In the genomic region with DNA sequence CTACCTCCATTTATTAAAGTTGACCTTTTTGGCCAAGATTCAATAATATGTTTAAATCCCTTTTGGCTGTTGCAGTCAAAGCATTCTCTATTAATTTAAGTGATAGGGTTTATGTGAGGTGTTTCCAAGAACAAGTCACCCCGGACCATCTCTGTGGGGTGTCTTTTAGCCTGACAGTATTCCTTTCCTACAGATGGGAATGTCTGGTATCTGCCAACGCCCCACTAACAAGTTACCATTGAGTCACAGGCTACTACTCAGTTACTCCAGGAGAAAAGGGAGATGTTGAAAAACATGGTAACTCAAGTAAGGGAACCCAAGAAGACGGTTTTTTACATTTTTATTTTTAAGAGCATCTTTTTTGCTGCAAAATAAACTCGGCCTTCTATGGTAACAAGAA, we compare ENCODE assay signal across 9 mouse cellular contexts. TPM values are rescaled to one million over a fixed set of nuclear protein-coding genes. Genes with fewer than 3 reads are reported as not detected.
A peak's percentile ranks its signal among the peaks of the same experiment; 100 is the strongest.
DNase-seq lines count a peak whose midpoint lies in the region; ATAC-seq and TF ChIP-seq lines count a peak whose summit lies in the region.
"Had no signal": no experiment of that assay in that cellular context is flagged by ENCODE, and none has a peak within 500 bp of the region (broad histone marks: within the 10 kb centered on the region; RNA-seq: fewer than 3 reads in every experiment).

No protein-coding gene starts in this region.

- H3K79me2 ChIP-seq in myocyte (ENCODE audit: control insufficient read depth, insufficient read depth) = peaks cover 25% of the 10 kb centered on the region

- H3K9ac ChIP-seq in intestine, postnatal 0 days (ENCODE audit: low read depth, low read length) = peak overlapping the region; percentile 93

- H3ac ChIP-seq in myocyte (ENCODE audit: control insufficient read depth, insufficient read length) = peak overlapping the region; percentile 98

- peak overlapping the region; percentile 89 for H3K4me3 ChIP-seq in left cerebral cortex, adult 2 months
- peak overlapping the region; percentile 95 for H3K4me3 ChIP-seq in forebrain, embryonic 10.5 days
- peak overlapping the region; percentile 81 for H3K4me3 ChIP-seq in intestine, postnatal 0 days (ENCODE audit: low read depth, low read length)
- H3K4me3 ChIP-seq in myocyte = peak overlapping the region; percentile 94

- H3K4me2 ChIP-seq in intestine, postnatal 0 days (replicated peaks; ENCODE audit: low read depth) = peak overlapping the region; percentile 85
- peak overlapping the region; percentile 98 for H3K4me2 ChIP-seq in myocyte (ENCODE audit: low read depth)

- H3K27ac ChIP-seq in left cerebral cortex, adult 2 months = 0 out of 2 replicates have a peak overlapping the region, but pooled peaks have one; percentile 99
- peak overlapping the region; percentile 98 for H3K27ac ChIP-seq in forebrain, embryonic 10.5 days
- H3K27ac ChIP-seq in intestine, postnatal 0 days (ENCODE audit: low read depth, low read length) = peak overlapping the region; percentile 98; the same call in 1 of the 2 replicates

- TF ChIP-seq POLR2A in myocyte (IDR thresholded peaks at IDR 0.05; ENCODE audit: insufficient read length, low read depth) = no peak

- peaks cover 48% of the 10 kb centered on the region for H3K36me3 ChIP-seq in forebrain, embryonic 10.5 days (replicated peaks)
- H3K36me3 ChIP-seq in intestine, postnatal 0 days (ENCODE audit: control insufficient read depth, insufficient read depth) = peaks cover 13% of the 10 kb centered on the region
- H3K36me3 ChIP-seq in myocyte (ENCODE audit: control insufficient read depth, insufficient read depth) = peaks cover 4% of the 10 kb centered on the region

- WGBS in forebrain, embryonic 10.5 days = 58% methylated on average over 4 of the region's 4 CpGs
- WGBS in intestine, postnatal 0 days = 46% methylated on average over 4 of the region's 4 CpGs

- H3K9me3 ChIP-seq in forebrain, embryonic 10.5 days = no peaks in the 10 kb centered on the region
- no peaks in the 10 kb centered on the region for H3K9me3 ChIP-seq in intestine, postnatal 0 days (ENCODE audit: control insufficient read depth)

- no peaks in the 10 kb centered on the region for H3K27me3 ChIP-seq in forebrain, embryonic 10.5 days (ENCODE audit: poor library complexity, severe bottlenecking)
- H3K27me3 ChIP-seq in intestine, postnatal 0 days (replicated peaks; ENCODE audit: control insufficient read depth, insufficient read depth, low read length) = no peaks in the 10 kb centered on the region
- no peaks in the 10 kb centered on the region for H3K27me3 ChIP-seq in myocyte (ENCODE audit: control insufficient read depth, insufficient read depth, insufficient read length)

- H3K4me1 ChIP-seq in forebrain, embryonic 10.5 days = peaks cover 24% of the 10 kb centered on the region
- peaks cover 9% of the 10 kb centered on the region; the same call in 1 of the 2 replicates for H3K4me1 ChIP-seq in intestine, postnatal 0 days (replicated peaks; ENCODE audit: control insufficient read depth, insufficient read depth, low read length)

- intact Hi-C loops in left cerebral cortex, adult 2 months (cut with DNase I) = no loop called here
- intact Hi-C loops in left cerebral cortex, postnatal 10 days (cut with DNase I) = no loop called here

- ATAC-seq in intestine, postnatal 0 days = no peak

- TF ChIP-seq CTCF in left cerebral cortex, adult 2 months (IDR thresholded peaks at IDR 0.05) = no peak
- no peak for TF ChIP-seq CTCF in intestine, postnatal 0 days (IDR thresholded peaks at IDR 0.05; ENCODE audit: low read depth)

- DNase-seq in left cerebral cortex, adult 2 months (ENCODE audit: extremely low spot score in 1 of 2, low spot score in 2 of 2) = no peak
- no peak for DNase-seq in left cerebral cortex, postnatal 10 days (ENCODE audit: extremely low spot score in 1 of 2, low spot score in 2 of 2)
- DNase-seq in forebrain, embryonic 10.5 days (ENCODE audit: extremely low spot score, low spot score) = no peak
- DNase-seq in frontal cortex, postnatal 36 days (ENCODE audit: low spot score in 2 of 2) = no peak
- DNase-seq in cerebellum, postnatal 4 days (ENCODE audit: low spot score in 2 of 2) = no peak
- DNase-seq in left cerebral cortex, adult 11 months (ENCODE audit: low spot score) = no peak

TF ChIP-seq in myocyte, 11 proteins besides CTCF, POLR2A, EP300 and RAD21:
- TF ChIP-seq E2F4 (IDR thresholded peaks at IDR 0.05; ENCODE audit: insufficient read depth) = no peak
- TF ChIP-seq TCF3 (IDR thresholded peaks at IDR 0.05; ENCODE audit: insufficient read length, low read depth) = no peak
- TF ChIP-seq SRF (IDR thresholded peaks at IDR 0.05; ENCODE audit: control insufficient read depth, insufficient read length, low read depth) = no peak
- TF ChIP-seq MYOG (IDR thresholded peaks at IDR 0.05; ENCODE audit: control insufficient read depth in 1 of 3, insufficient read depth in 1 of 3, insufficient read length in 2 of 3, low read depth in 2 of 3) = no peak
- no peak for TF ChIP-seq REST (IDR thresholded peaks at IDR 0.05; ENCODE audit: insufficient read depth, insufficient read length)
- TF ChIP-seq POLR2AphosphoS2 (IDR thresholded peaks at IDR 0.05; ENCODE audit: insufficient read length, low read depth) = no peak
- no peak for TF ChIP-seq TCF12 (IDR thresholded peaks at IDR 0.05; ENCODE audit: insufficient read depth, poor library complexity, severe bottlenecking)
- TF ChIP-seq USF1 (IDR thresholded peaks at IDR 0.05; ENCODE audit: low read depth) = no peak
- no peak for TF ChIP-seq CEBPB (IDR thresholded peaks at IDR 0.05; ENCODE audit: insufficient read depth, poor library complexity, severe bottlenecking)
- no peak for TF ChIP-seq MYOD1 (IDR thresholded peaks at IDR 0.05; ENCODE audit: control insufficient read depth in 1 of 3, insufficient read length in 2 of 3, low read depth in 2 of 3)
- no peak for TF ChIP-seq MAX (IDR thresholded peaks at IDR 0.05; ENCODE audit: low read depth)

RNA-seq across cellular contexts. Expression of gene Pcsk7, which starts 1.1 kb away (rescaled TPM):
- total RNA-seq in left cerebral cortex, adult 2 months (2021) = 10 to 100 TPM; 26.2 to 30.7 TPM
- 10 to 100 TPM; 26.2 to 26.6 TPM for total RNA-seq in left cerebral cortex, postnatal 10 days (2021)
- polyA plus RNA-seq in forebrain, embryonic 10.5 days (2016; fragmentation: Nextera tagmentation; extraction: Ambion mirVana) = 17.8 TPM in 2 replicates
- polyA plus RNA-seq in intestine, postnatal 0 days (2015; fragmentation: Nextera tagmentation; extraction: Ambion mirVana) = 16.9 and 17.3 TPM in 2 replicates
- polyA plus RNA-seq in myocyte (2012; fragmentation: generic; extraction: Trizol) = 17.2 TPM

RNA-seq across cellular contexts. Expression of gene Rnf214, which starts 1.5 kb away (rescaled TPM):
- total RNA-seq in left cerebral cortex, adult 2 months (2021) = 10 to 100 TPM; 83.1 to 84.3 TPM
- 10 to 100 TPM; 73.9 to 76.4 TPM for total RNA-seq in left cerebral cortex, postnatal 10 days (2021)
- 57.9 and 65.5 TPM in 2 replicates for polyA plus RNA-seq in forebrain, embryonic 10.5 days (2016; fragmentation: Nextera tagmentation; extraction: Ambion mirVana)
- polyA plus RNA-seq in intestine, postnatal 0 days (2015; fragmentation: Nextera tagmentation; extraction: Ambion mirVana) = 21.5 and 27.6 TPM in 2 replicates
- 14.6 TPM for polyA plus RNA-seq in myocyte (2012; fragmentation: generic; extraction: Trizol)

RNA-seq across cellular contexts. Expression of gene Tagln, which starts 30.7 kb away (rescaled TPM):
- 10 to 100 TPM in 1 of 2 experiments, 1 to 10 TPM in 1; 9.6 to 11.8 TPM for total RNA-seq in left cerebral cortex, adult 2 months (2021)
- total RNA-seq in left cerebral cortex, postnatal 10 days (2021) = 10 to 100 TPM in 1 of 2 experiments, 1 to 10 TPM in 1; 9.7 to 11.1 TPM
- polyA plus RNA-seq in forebrain, embryonic 10.5 days (2016; fragmentation: Nextera tagmentation; extraction: Ambion mirVana) = 18.6 and 20.7 TPM in 2 replicates
- polyA plus RNA-seq in intestine, postnatal 0 days (2015; fragmentation: Nextera tagmentation; extraction: Ambion mirVana) = 416 and 455 TPM in 2 replicates
- 142 TPM for polyA plus RNA-seq in myocyte (2012; fragmentation: generic; extraction: Trizol)
- total RNA-seq: common myeloid progenitor, adult 5-6 weeks had no signal

RNA-seq across cellular contexts. Expression of gene Sidt2, which starts 49.9 kb away (rescaled TPM):
- 10 to 100 TPM; 86.7 to 86.9 TPM for total RNA-seq in left cerebral cortex, adult 2 months (2021)
- 100 to 1,000 TPM; 104 to 115 TPM for total RNA-seq in left cerebral cortex, postnatal 10 days (2021)
- polyA plus RNA-seq in forebrain, embryonic 10.5 days (2016; fragmentation: Nextera tagmentation; extraction: Ambion mirVana) = 23.8 and 24.6 TPM in 2 replicates
- 65.0 and 70.5 TPM in 2 replicates for polyA plus RNA-seq in intestine, postnatal 0 days (2015; fragmentation: Nextera tagmentation; extraction: Ambion mirVana)
- 59.9 TPM for polyA plus RNA-seq in myocyte (2012; fragmentation: generic; extraction: Trizol)
